Mouse (Mus musculus): ENCODE results near the gene Dnajc10.

GRCm38 (mm10) chr2:80273763-80274162, 41.5 kb upstream of the Dnajc10 start:
- TF ChIP-seq MAX (IDR thresholded peaks at IDR 0.05; ENCODE audit: low read depth) (no peak), MYOG (IDR thresholded peaks at IDR 0.05; ENCODE audit: control insufficient read depth in 1 of 3, insufficient read depth in 1 of 3, insufficient read length in 2 of 3, low read depth in 2 of 3) (no peak), REST (IDR thresholded peaks at IDR 0.05; ENCODE audit: insufficient read depth, insufficient read length) (no peak)
